Mouse (Mus musculus) gastrocnemius, postnatal 4 days (tissue): ENCODE measurements around the gene Gna12. TPM values are rescaled to one million over a fixed set of nuclear protein-coding genes. Genes with fewer than 3 reads are reported as not detected.

Experiments
- DNase-seq, 2 experiments: peaks; one replicate each; pipeline ENCODE4 v3.0.0; 2021 to 2022; ENCODE audit warnings: low spot score in 2 of 2, mixed read lengths in 2 of 2
- total RNA-seq, 2 experiments: library from RNA; stranded (reverse); gene quantifications; 2 replicates each; pipeline ENCODE4 v1.2.3; 2021

The Gna12 gene
- total RNA-seq, 2 experiments from 2014 or later = 52.0 to 55.5 TPM

DNA sequence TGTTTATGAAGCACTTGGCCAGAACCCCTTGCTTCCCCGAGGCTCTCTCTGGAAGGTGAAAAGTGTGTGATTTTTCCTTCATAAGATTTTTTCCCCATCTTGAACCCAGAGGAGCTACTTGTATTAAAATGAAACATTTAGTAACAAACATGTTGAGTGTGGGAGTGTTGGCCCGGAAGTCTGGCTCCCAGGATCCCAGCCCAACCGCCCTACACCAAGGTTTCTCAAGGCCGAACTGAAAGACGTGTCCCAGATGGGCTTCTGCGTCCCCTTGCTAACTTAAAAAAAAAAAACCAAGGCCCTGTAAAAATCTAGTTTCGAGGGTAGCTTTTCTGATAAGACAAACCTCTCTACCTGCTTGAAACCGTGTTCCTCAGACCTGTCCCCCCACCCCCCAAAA, 2.3 kb downstream of the Gna12 start:
- peak in 1 of 2 experiments; percentile 40 for DNase-seq

DNA sequence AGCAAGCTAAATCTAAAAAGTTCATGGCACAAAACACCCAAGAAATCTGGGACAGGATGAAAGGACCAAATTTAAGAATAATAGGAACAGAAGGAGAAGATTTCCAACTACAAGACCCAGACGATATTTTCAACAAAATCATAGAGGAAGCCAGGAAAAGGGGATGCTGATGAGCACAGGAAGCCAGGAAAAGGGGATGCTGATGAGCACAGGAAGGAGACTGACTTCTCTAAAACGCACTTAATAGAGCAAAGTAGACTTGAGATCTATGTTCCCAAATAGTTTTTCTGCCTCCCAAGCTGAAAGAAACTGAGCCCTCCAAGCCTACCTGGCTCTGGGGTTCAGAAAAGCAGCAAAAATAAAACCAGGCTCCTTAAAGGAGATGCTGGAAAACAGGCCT, 2.8 kb downstream of the Gna12 start:
- no peak for DNase-seq

DNA sequence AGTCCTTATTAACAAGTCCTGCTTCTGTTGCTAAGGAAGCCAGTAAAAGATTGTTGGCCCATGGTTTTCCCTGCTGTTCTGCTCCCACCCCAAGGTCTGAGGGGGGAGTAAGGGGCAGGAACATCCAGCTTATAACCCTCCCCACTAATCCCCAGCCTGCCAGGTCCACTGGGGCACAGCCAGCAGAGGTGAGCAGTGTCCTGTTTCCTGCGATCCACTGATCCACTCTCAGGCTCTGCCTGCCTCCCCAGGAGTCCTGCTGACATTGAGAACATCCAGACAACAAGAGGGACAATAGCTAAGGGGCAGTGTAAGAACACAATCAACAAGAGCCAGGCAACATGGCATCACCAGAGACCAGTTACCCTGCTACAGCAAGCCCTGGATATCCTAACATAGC, 3.4 kb downstream of the Gna12 start:
- DNase-seq = no peak

DNA sequence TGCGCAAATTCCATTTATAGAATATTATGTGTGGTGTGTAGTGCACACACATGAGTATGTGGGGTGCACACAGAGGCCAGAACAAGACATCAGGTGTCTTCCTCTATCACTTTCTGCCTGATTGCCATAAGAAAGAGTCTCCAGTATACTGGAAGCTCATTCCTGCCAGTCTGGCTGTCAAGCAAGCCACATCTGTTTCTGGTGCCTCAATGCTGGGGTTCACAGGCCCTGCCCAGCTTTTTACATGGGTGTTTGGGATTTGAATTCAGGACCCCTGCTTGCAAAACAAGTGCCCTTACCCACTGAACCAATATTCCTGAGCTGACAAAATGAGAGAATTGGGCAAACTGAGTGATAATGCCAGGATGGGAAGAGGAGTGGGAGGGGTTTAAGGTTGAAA, 4.1 kb downstream of the Gna12 start:
- DNase-seq = no peak

DNA sequence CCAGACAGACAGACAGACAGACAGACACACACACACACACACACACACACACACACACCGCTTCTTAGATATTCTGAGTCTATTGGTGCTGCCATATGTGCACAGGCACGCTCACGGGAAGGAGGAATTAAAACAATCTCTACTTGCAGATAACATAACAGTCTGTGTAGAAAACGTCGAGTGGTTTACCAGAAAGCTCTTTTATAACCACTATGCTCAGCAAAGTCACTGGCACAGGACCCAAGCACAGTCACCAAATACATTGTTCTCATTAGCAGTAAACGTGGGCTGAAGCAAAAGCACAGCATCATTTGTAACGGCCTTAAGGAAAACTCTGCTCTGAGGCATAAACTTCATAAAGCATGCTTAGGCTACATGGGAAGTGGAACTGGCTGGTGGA, 6.1 kb downstream of the Gna12 start:
- no peak for DNase-seq

DNA sequence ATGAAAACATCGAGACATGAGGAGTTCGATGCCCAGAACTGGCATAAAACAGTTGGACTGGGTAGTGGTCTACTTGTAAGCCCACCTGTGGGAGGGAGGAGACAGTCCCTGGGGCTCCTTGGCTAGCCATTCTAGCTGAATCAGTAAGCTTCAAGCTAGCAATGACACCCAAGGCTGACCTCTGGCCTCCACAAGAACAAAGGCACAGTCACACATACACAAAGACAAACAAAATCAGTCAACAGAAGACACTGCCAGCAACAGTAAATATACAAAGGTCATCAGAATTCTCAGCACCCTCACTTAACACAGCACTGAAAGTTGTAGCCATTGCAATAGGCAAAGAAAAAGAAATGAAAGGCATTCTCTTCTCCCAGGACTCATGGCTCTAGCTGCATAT, 6.8 kb downstream of the Gna12 start:
- DNase-seq = no peak

DNA sequence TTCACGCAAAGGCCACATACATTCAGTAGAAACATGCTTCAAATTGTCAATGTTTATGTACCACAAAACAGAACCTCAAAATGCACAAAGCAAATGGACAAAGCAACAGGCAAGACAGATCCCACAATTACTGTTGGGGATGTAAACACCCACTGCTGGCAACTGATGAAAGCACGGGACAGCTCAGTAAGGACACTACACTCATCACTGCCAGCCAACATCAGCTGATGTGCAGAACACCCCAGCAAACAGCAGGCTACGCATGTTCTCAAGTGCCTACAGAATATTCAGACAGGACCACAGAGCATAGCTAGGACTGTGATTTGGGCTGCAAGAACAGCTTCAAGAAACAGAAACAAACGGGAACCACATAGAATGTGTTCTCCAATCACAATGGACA, 8.3 kb downstream of the Gna12 start:
- DNase-seq = no peak

DNA sequence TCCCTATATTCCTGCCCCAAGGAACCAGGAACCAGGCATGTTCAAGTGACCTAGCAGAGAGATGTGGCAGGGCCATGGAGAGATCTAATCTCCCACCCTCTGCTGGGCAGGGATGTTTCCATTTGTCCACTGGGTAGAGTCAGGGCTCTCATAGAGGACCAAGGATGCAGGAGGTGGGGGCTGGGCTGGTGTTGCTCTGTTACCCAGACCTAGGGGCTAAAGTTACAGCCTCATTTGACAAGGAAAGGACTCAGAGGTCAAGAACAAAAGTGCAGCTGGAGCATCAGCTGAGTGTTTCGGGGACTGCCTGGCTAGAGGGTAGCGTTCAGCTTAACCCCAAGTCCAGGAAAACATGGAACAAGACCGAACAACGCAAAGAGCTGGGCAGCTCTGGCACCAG, 9.7 kb downstream of the Gna12 start:
- no peak for DNase-seq

DNA sequence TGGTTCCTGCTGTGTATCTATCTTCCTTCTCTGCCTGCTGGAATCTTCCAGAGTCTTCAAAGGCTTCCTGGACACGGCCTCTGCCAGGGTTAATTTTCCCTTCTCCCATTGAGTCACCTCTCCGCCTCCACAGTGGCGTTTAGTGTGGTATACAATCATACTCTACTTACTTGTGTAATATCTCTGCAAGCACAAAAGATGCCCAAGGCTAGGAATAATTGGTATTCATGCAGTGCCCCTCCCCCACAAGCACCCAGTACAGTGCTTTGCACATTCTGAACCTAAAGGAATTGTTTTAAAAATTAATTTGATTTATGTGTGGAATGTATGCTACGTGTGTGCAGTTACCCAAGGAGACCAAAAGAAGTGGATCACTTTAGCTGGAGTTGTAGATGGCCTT, 10.6 kb downstream of the Gna12 start:
- DNase-seq = no peak

DNA sequence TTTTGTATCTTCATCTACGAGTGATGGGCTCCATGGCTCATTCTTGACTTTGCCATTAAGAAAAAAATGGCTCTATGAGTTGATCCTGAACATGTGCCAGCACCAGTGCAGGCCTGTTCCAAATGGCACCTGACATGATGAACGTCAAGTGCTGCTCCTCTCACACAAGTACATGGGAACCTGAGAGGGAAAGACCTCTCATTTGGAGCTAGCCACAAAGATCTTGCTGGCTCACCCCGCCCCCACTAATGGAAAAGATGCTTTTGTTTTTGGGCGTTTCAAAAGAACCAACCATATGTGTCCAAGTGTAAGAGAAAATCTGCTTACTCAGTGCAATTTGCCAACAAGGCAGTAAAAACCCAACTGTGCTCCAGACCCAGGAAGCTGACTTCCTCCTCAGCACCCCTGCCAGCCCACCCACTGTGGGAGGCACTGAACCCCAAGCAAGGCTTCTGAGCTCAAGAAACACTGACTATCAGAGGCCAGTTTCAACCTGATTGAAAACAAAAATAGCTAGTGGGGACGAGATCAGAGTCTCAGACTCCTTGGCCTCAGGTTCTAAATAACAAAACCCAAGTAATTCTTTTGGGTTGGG, 11.7 kb downstream of the Gna12 start:
- DNase-seq = no peak

DNA sequence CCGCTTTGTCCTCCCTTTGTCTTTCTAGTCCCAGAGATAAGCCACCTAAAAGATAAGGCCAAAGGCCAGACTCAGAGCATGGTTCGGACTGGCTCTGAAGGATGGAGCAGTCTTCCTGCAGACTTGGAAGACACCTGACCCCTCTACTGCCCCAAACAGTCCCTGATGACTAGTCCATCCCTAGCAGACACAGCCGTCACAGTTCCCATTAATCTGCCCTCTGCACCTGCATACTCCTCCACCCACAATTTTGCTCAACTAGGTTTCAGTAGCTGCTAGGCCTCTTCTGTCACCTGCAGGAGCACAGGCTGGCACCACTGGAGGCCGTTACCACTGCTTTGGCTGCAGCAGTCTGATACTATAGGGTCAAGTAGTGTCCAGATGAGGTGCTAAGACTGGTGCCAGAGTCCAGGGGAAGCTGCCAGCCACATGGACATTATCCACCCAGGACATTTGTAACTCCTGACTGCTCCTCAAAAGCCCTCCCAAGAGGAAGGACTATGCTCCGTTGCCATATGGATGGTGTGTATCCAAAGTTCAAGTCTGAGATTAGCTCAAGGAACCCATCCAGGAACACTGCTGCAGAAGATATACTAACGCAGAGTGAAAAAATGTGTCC, 13.2 kb downstream of the Gna12 start:
- no peak for DNase-seq

DNA sequence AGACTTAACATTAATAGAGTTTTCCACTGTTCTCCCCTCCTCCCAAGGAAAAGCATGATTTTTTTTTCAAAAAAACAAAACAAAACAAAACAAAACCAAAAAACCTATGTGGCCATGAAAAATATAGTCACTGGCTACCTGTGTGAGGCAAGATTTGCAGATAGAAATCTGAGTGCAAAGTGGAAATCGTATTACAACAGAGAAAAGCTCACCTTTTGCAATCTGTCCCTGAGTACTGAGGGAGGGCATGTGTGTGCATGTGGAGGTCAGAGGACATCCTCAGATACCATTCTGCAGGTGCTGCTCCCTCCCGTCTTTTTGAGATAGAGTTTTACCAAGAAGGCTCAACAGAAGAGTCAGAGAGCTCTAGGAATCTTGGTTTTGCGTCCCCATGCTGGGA, 14.2 kb downstream of the Gna12 start:
- DNase-seq = no peak

DNA sequence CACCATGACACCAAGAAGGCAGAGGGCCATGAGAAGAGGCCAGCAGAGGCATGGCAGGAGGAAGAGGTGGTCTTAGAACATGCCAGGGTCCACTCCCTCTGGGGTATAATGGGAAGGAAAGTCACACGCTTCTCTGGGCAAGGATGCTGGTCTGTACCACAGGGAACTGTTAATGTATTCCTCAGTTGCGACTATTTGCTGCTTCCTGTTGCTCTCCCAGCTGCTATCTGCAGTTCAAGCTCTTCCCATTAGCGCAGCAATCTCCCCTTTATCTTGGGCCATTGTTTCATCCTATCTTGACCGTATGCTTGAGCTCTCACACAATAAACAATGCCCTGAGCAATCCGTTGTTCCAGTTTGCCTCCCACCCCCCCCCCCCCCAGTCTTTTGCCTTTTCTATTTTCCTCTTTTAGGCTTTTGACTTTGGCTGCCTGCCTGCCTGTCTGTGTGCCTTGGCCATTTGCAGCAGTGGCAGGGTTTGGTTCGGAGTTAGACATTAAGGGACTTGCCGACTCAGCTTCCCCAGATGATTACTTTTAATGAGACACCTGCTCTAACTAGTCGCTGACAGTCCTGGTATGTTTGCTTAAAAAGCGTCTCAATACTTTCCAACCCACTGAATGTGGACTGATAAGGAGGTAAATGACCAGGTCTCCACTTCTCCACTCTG, 15.0 kb downstream of the Gna12 start:
- no peak for DNase-seq

DNA sequence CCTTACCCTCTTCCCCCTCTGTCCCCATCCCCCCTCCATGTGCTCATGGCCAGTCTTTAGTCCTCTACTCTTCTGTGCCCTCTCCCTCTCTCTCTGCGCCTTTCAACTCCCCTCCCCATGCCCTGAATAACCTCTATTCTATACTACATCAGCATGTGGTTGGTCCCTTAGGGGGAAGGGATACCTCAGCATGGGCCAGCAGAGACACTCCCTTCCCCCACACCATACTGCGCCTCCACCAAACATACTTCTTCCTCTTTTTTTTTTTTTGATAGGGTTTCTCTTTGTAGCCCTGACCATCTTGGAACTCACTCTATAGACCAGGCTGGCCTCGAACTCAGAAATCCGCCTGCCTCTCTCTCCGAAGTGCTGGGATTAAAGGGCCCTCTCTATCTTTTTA, 15.8 kb downstream of the Gna12 start:
- no peak for DNase-seq

DNA sequence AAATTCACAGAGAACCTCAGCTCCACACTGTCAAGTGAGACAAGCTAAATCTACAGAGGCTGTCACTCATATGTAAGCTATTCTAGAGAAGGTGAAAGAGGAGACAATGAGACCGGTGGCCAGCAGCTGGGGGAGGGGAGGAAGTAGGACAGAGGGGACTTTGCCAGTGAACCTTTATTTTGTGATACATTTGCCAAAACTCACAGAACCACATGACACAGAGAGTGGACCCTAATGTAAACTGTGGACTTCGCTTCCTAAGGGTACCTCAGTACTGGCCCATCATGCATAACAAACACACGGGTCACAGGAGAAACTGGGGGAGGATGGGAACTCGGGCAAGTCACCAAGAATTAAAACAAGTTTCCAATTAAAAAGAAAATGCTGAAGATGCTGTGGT, 17.5 kb downstream of the Gna12 start:
- DNase-seq = no peak

DNA sequence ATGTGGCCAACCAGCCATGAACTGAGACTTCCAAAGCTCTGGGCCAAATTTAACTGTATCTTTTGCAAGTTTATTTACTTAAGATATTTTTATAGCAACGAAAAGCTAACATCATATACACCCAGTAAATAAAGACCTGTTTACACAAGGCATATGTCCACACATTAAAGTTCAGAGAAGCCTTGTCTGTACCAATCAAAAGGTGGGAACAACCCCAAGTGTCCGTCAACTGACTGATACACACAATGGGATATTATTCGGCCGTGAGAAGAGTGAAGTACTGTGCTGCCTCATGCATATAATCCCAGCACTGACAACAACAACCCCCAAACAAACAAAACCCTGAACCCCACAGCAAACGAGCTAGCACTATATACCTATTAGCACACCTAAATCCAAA, 18.2 kb downstream of the Gna12 start:
- no peak for DNase-seq

DNA sequence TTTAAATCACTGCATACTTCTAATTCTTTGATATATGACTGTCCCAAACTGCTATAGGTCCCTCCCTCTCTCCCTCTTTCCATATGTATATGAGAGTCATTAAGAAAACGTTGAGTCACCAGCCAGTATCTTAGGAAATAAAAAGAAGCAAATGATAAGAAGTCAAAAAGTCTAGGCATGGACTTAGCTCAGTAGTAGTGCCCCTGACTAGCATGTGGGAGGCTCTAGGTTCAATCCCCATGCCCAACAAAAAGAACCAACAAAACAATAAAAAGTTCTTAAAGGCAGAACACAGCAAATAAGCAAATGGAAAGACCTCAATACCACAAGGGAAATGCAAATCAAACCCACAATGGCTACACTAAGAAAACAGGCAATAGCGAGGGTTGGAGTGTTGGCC, 18.8 kb downstream of the Gna12 start:
- DNase-seq = no peak

DNA sequence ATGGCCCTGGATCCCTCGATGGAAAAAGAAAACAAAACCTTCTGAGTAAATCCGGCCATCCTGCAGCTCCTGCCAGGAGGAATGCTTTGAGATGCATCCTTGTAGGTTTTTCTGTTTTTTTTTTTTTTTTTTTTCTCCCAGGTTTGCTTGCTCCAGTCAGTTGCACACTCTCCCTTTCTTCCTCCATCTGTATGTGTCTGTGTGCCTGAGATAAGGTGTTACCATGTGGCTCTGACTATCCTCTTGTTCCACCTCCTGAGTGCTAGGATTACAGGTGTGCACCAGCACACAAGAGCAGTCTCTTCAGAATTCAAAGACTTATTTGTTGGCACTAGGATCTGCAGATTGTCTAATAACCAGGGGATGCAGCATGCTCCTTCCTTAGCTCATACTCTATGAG, 23.3 kb downstream of the Gna12 start:
- DNase-seq = no peak

DNA sequence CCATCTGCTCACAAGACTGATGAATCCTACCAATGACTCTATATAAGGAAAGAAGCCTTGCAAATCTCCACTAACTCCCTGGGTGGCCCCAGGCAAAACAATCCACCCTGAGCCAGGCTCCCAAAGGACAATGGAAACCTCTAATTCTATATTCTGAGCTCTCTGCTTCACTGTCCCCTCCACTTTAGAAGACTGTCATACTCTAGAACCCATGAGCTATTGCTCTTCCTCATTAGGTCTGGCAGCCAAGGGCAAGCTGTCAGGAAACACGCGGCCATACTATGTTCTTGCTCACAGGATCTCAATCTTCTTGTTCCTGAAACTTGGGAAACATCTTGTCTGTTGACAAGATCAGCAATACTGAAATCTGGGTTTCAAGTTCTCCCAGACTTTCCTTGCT, 24.0 kb downstream of the Gna12 start:
- no peak for DNase-seq

DNA sequence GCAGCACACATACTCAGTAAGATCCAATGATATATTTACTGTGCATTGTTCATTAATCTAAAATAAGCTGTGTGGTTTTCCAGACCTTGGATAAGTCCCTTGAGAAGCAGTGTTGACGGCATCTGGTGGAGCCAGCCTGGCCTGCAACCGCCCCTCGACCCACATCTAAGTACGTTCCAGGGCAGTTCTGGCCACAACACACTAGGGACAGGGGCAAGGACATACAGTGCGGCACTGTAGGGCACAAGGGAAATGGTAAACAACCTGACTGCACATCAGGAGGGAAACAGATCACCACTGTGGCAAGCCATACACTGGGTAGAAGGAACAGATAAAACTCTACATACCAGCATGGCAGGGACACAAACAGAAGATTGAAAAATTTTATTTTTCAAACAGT, 28.4 kb downstream of the Gna12 start:
- no peak for DNase-seq

DNA sequence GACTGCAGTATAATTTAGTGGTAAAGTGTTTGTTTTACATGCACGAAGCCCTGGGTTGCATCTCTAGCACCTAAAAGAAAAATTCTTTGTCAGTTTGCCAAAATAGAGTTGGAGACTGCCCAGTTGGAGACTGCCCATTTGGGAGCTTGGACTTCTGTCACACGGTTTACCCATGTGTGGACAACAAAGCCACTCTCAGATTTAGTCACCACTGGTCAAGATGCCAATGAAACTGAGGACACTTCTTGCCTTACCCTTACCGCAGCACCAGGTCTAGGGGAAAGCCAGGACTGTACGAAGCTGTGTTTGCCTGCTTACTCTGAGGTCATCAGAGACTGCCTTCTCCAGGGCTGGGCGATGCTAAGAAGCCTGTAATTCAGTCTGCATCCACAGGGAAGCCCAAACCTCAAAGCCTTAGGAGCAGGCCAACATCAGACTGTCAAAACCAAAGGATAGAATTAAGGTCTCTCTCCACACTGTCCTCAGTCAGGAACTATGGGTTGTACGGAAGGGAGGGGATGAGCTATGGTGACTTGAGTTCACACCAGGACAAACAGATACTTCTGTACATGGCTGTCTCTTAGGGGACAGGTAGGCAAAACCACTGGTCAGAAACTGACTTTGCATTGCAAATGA, 29.8 kb downstream of the Gna12 start:
- DNase-seq = no peak

DNA sequence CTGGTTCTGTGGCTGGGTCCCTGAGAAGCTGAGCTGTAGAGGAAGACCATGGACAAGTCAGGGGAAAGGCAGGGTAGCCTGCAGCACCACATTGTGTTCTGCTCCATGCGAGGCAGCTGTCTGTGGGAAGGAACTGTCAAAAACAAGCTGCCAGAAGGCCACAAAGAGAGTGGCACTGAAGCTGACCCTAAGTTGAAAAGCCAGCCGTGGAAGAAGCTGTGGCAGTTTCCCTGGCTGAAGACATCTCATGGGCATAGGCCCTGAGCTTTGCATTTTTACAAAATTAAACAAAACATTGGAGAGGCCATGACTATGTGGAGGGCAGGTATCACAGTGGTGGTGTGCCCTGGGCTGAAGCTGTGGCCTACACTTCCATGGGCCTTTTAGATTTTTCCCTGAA, 31.0 kb downstream of the Gna12 start:
- DNase-seq = no peak

DNA sequence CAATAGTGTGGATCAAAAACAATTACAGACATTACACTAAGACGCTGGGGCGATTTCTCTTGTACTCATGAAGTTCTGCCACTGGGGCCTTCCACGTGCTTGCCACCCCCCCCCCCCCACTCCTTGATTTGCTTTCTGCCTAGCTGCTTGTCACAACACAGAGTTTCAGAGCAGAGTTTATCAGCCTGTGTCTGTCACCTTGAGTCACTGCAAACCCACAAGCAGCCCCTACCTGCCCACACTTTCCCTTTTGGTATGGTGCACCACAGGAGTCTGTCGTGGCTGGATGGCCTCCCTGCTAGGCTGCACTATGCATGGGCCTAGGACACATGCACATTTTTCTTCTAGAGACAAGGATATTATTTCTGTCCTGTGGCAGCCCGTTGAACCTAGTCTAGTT, 31.5 kb downstream of the Gna12 start:
- no peak for DNase-seq
